11 mouse cellular contexts compared by ENCODE assay signal in the genomic region with DNA sequence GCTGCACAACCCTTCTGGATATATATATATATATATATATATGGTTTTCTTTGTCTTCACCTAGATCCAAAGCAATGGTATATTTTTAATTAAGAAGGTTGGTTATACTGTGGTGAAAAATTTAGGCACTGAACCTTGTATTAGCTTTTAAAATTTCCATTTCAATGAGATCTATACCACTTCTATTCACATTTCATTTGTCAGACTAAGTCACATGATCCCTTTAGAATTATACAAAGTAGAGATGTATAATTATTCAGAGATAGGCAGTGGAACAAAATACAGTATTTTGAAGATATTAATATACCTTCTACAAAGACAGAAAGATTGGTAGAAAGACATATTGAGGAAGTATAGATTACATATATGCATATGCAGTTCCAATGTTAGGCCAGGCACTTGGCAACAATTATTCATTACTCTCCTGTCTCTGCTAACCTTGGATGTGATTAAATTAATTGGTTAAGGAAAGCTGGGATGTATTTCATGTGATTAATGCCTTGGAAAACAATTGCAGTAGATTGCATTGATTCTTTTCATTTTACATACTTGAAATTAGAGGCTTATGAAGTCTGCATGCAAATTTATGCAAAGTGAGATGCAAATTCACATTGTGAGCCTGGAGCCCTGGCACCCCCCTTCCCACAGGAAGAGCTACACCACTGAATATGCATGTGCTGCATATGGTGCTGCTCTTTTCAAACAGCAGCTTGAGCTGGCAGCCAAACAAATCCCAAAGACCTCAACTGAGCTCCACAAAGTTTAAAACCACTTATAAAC.
DNase-seq lines count a peak whose midpoint lies in the region; ATAC-seq and TF ChIP-seq lines count a peak whose summit lies in the region.
"Had no signal": no experiment of that assay in that cellular context is flagged by ENCODE, and none has a peak within 500 bp of the region (broad histone marks: within the 10 kb centered on the region; RNA-seq: fewer than 3 reads in every experiment).

No protein-coding gene starts in this region.

- peak; percentile 96 for ATAC-seq in midbrain, embryonic 16.5 days
- ATAC-seq in granulocyte monocyte progenitor cell, adult 5-6 weeks (replicated peaks; ENCODE audit: poor library complexity, severe bottlenecking): no peak
- no peak for ATAC-seq in megakaryocyte-erythroid progenitor cell, adult 5-6 weeks (replicated peaks; ENCODE audit: low FRiP score, low TSS enrichment, poor library complexity, severe bottlenecking)

- H3K4me1 ChIP-seq in midbrain, embryonic 16.5 days (ENCODE audit: control insufficient read depth, insufficient read depth, low read length): no peaks in the 10 kb centered on the region
- H3K4me1 ChIP-seq in lung, adult 2 months (ENCODE audit: control insufficient read depth, insufficient read depth, low read length): no peaks in the 10 kb centered on the region
- H3K4me1 ChIP-seq: lung, embryonic 15.5 days had no signal

- no peak overlapping the region for H3K9ac ChIP-seq in midbrain, embryonic 16.5 days (ENCODE audit: low read depth, low read length)
- H3K9ac ChIP-seq: lung, embryonic 15.5 days had no signal

- no peaks in the 10 kb centered on the region for H3K27me3 ChIP-seq in midbrain, embryonic 16.5 days (ENCODE audit: control insufficient read depth, insufficient read depth, low read depth, low read length)
- H3K27me3 ChIP-seq: lung, embryonic 15.5 days had no signal

- no peak for TF ChIP-seq POLR2A in lung, adult 2 months (IDR thresholded peaks at IDR 0.05; ENCODE audit: borderline replicate concordance, extremely low read depth, low read depth, low read length)

- no peaks in the 10 kb centered on the region for H3K36me3 ChIP-seq in midbrain, embryonic 16.5 days (ENCODE audit: control insufficient read depth, insufficient read depth, low read length)
- H3K36me3 ChIP-seq: lung, embryonic 15.5 days had no signal

- no peak overlapping the region for H3K4me3 ChIP-seq in midbrain, embryonic 16.5 days (ENCODE audit: low read depth, low read length)
- H3K4me3 ChIP-seq in lung, adult 2 months (replicated peaks; ENCODE audit: extremely low read depth, low read depth, low read length): no peak overlapping the region
- H3K4me3 ChIP-seq: lung, embryonic 15.5 days had no signal

- H3K4me2 ChIP-seq in midbrain, embryonic 16.5 days (ENCODE audit: low read length): no peak overlapping the region
- H3K4me2 ChIP-seq: lung, embryonic 15.5 days had no signal

- TF ChIP-seq CTCF in lung, adult 2 months (IDR thresholded peaks at IDR 0.05; ENCODE audit: insufficient read depth, low read length): no peak

- no peak overlapping the region for H3K27ac ChIP-seq in midbrain, embryonic 16.5 days (ENCODE audit: low read length)
- H3K27ac ChIP-seq: lung, embryonic 15.5 days had no signal

- H3K9me3 ChIP-seq in midbrain, embryonic 16.5 days (replicated peaks; ENCODE audit: control insufficient read depth, low read length, poor library complexity, severe bottlenecking): no peaks in the 10 kb centered on the region
- H3K9me3 ChIP-seq: lung, embryonic 15.5 days had no signal

- DNase-seq in brain, adult 2 months (ENCODE audit: low read depth, low spot score): peak; percentile 76
- peak; percentile 29 to 69 for DNase-seq in frontal cortex, adult 2 months (ENCODE audit: extremely low spot score in 1 of 2, low spot score in 1 of 2)
- peak; percentile 21 to 36 for DNase-seq in layer of hippocampus, postnatal 10 days (ENCODE audit: low spot score in 2 of 2)
- DNase-seq in lung, adult 2 months: no peak
- no peak for DNase-seq in heart, adult 11 months
- DNase-seq: cerebellum, adult 11-12 months; kidney, postnatal 25 days had no signal

Comparison
In these comparisons a context has a peak if more than half of its experiments do, and no peak if none do; other contexts are left out.
1. DNase-seq: peak in brain, adult 2 months (single experiment), frontal cortex, adult 2 months (2 of 2) and layer of hippocampus, postnatal 10 days (2 of 2); none in lung, adult 2 months (single experiment) and heart, adult 11 months (single experiment).